Mouse (Mus musculus): ENCODE results near the gene Nek9.

The Nek9 gene

GRCm38 (mm10) chr12:85347196-85347595 is 8.0 kb upstream of the Nek9 start:
- DNase-seq (ENCODE audit: low spot score in 2 of 2) = no peak

GRCm38 (mm10) chr12:85346374-85346773 is 7.2 kb upstream of the Nek9 start:
- DNase-seq (ENCODE audit: low spot score in 2 of 2) = peak; percentile 54 to 69

GRCm38 (mm10) chr12:85345559-85345958 is 6.4 kb upstream of the Nek9 start:
- no peak for DNase-seq (ENCODE audit: low spot score in 2 of 2)

GRCm38 (mm10) chr12:85344252-85344651 is 5.1 kb upstream of the Nek9 start:
- DNase-seq (ENCODE audit: low spot score in 2 of 2) = no peak

- DNase-seq (ENCODE audit: low spot score in 2 of 2) = no peak
Observed at GRCm38 (mm10) chr12:85342310-85342709, 3.1 kb upstream of the Nek9 start.

GRCm38 (mm10) chr12:85341131-85341530 is 2.0 kb upstream of the Nek9 start:
- peak in 1 of 2 experiments; percentile 30 for DNase-seq (ENCODE audit: low spot score in 2 of 2)

- DNase-seq (ENCODE audit: low spot score in 2 of 2) = no peak
Observed at GRCm38 (mm10) chr12:85339947-85340346, 785 bp upstream of the Nek9 start.

GRCm38 (mm10) chr12:85338815-85339214 is 347 bp downstream of the Nek9 start:
- no peak for DNase-seq (ENCODE audit: low spot score in 2 of 2)

GRCm38 (mm10) chr12:85337567-85338311 is 1.4 kb downstream of the Nek9 start:
- no peak for DNase-seq (ENCODE audit: low spot score in 2 of 2)

GRCm38 (mm10) chr12:85330153-85330552 is 9.0 kb downstream of the Nek9 start:
- DNase-seq (ENCODE audit: low spot score in 2 of 2) = no peak

- DNase-seq (ENCODE audit: low spot score in 2 of 2) = no peak
Observed at GRCm38 (mm10) chr12:85308651-85309050, 30.5 kb downstream of the Nek9 start.

- peak; percentile 90 to 94 for DNase-seq (ENCODE audit: low spot score in 2 of 2)
Observed at GRCm38 (mm10) chr12:85305247-85305892, 33.8 kb downstream of the Nek9 start.

- no peak for DNase-seq (ENCODE audit: low spot score in 2 of 2)
Observed at GRCm38 (mm10) chr12:85304725-85305124, 34.4 kb downstream of the Nek9 start.

GRCm38 (mm10) chr12:85303256-85303655 is 35.9 kb downstream of the Nek9 start:
- DNase-seq (ENCODE audit: low spot score in 2 of 2) = no peak

GRCm38 (mm10) chr12:85298835-85299180 is 40.4 kb downstream of the Nek9 start:
- no peak for DNase-seq (ENCODE audit: low spot score in 2 of 2)

GRCm38 (mm10) chr12:85298127-85298834 is 40.9 kb downstream of the Nek9 start:
- DNase-seq (ENCODE audit: low spot score in 2 of 2) = no peak

- DNase-seq (ENCODE audit: low spot score in 2 of 2) = no peak
Observed at GRCm38 (mm10) chr12:85297345-85297997, 41.7 kb downstream of the Nek9 start.

- DNase-seq (ENCODE audit: low spot score in 2 of 2) = no peak
Observed at GRCm38 (mm10) chr12:85296915-85297314, 42.2 kb downstream of the Nek9 start.

GRCm38 (mm10) chr12:85295506-85295905 is 43.7 kb downstream of the Nek9 start:
- DNase-seq (ENCODE audit: low spot score in 2 of 2) = no peak

GRCm38 (mm10) chr12:85292906-85293305 is 46.3 kb downstream of the Nek9 start:
- DNase-seq (ENCODE audit: low spot score in 2 of 2) = no peak

- no peak for DNase-seq (ENCODE audit: low spot score in 2 of 2)
Observed at GRCm38 (mm10) chr12:85292288-85292687, 46.9 kb downstream of the Nek9 start.

- DNase-seq (ENCODE audit: low spot score in 2 of 2) = no peak
Observed at GRCm38 (mm10) chr12:85291541-85291940, 47.6 kb downstream of the Nek9 start.

Measured in right cerebral cortex, adult 2 months (tissue).